Mouse (Mus musculus): ENCODE measurements at regions not wholly inside any gene's neighbourhood (a gene's known extent, or its start where the extent isn't known, plus 50 kb on each side); places are given as distances from the start of the nearest gene placed in this dataset.

DNA sequence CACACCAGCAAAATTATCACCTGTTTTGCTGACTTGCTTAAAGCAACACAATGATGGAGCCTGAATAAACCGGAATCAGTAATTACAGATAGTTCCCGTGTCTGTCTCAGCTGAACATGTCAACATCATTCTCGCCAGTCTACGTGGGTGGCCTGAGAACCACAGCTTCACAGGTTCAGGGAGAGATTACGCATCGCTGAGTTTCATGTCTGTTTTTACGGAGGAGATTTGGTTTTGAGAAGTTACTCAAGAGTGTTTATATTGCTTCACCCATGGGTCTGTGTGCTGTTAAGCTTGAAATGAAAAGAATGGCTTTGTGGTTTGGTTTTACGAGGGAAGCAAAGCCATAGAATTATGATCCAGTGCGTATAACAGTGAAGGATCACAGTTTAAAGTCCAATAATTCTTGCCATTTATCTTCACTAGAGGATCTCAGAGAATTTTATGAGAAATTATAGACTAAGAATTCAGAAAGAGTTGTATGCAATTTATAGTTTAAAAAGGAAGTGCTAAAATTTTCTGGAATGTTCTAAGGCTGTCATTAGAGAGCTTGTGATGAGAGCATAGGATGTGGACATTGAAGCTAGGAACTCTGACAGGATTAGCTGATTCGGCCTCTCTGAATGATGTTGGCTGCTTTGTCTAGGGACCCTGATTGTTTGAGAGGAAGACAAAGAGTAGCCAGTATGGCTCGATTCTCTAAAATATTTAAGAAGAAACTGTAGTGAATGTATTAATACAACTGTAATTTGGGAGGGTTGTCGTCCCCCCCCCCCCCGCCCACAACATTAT, 119.4 kb upstream of the Nectin3 start:
- Histone ChIP-seq H3K36me3 (ENCODE audit: control insufficient read depth, insufficient read depth) (no peaks in the 10 kb centered on the region), H3K9me3 (replicated peaks; ENCODE audit: control insufficient read depth, low read length) (no peaks in the 10 kb centered on the region), H3K9ac (ENCODE audit: low read length) (no peak overlapping the region), H3K4me1 (ENCODE audit: control insufficient read depth, insufficient read depth, low read length) (no peaks in the 10 kb centered on the region), H3K27ac (ENCODE audit: low read length) (no peak overlapping the region), H3K27me3 (ENCODE audit: control insufficient read depth, insufficient read depth, low read length) (no peaks in the 10 kb centered on the region), H3K4me3 (ENCODE audit: low read length) (no peak overlapping the region), H3K4me2 (ENCODE audit: low read depth, low read length) (no peak overlapping the region)
- 65% methylated on average over 13 of the region's 13 CpGs for WGBS
- ATAC-seq (replicated peaks; ENCODE audit: extremely low read depth, insufficient read depth, low FRiP score): no peak

DNA sequence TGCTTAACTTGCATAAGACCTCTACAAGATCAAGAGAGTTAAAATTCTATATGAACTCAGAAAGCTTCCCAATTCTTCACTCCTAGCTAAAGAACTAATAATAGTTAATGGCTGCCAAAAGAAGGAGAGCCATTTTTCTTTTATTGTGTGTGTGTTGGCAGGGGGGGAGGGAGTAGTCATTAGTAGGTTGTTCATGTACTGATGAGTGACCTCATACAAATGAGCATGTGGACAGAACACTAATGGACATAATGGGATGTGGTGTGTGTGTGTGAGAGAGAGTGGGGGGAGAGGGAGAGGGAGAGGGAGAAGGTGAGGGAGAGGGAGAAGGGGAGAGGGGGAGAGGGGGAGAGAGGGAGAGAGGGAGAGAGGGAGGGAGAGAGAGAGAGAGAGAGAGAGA, 118.3 kb upstream of the Nectin3 start:
- no peaks in the 10 kb centered on the region for H3K36me3 ChIP-seq (ENCODE audit: control insufficient read depth, insufficient read depth)
- no peaks in the 10 kb centered on the region for H3K4me1 ChIP-seq (ENCODE audit: control insufficient read depth, insufficient read depth, low read length)
- no peak for ATAC-seq (replicated peaks; ENCODE audit: extremely low read depth, insufficient read depth, low FRiP score)
- H3K9ac ChIP-seq (ENCODE audit: low read length): no peak overlapping the region
- no peak overlapping the region for H3K27ac ChIP-seq (ENCODE audit: low read length)
- no peaks in the 10 kb centered on the region for H3K9me3 ChIP-seq (replicated peaks; ENCODE audit: control insufficient read depth, low read length)
- H3K4me2 ChIP-seq (ENCODE audit: low read depth, low read length): no peak overlapping the region
- no peaks in the 10 kb centered on the region for H3K27me3 ChIP-seq (ENCODE audit: control insufficient read depth, insufficient read depth, low read length)
- H3K4me3 ChIP-seq (ENCODE audit: low read length): no peak overlapping the region

DNA sequence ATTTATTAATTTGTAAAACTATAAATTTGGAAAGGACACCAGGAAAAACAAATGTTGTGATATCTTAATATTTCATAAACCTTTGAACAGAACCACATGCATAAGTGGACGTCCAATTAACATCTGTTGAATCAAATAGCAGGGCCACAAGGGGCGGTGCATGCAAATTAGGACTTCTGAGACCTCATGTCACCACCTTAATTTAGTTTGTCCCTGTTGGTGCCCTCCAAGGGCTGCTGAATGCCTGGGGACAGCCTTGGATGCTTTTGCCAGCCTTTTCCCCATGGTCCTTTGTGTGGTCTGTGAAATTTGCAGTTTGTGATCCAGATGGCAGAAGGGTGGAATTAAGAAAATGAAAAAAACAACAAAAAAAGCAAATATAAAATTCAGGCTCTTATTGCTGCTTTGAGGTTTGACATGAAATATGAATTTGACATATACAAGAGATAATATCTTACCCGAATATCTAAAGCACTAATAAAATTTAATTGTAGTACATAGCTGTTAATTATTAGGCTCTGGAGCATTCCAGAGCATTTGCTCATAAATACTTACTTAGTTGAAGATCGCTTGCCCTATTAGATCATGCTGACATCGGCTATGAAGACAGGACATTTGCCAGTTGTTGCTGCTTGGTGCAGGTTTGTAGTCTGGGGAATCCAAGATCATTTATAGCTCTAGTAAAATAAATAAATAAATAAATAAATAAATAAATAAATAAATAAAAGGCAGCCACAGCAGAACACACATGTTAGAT, 114.9 kb upstream of the Nectin3 start:
- Histone ChIP-seq H3K27ac (ENCODE audit: low read length) (no peak overlapping the region), H3K4me1 (ENCODE audit: control insufficient read depth, insufficient read depth, low read length) (no peaks in the 10 kb centered on the region), H3K4me3 (ENCODE audit: low read length) (no peak overlapping the region), H3K36me3 (ENCODE audit: control insufficient read depth, insufficient read depth) (no peaks in the 10 kb centered on the region), H3K9me3 (replicated peaks; ENCODE audit: control insufficient read depth, low read length) (no peaks in the 10 kb centered on the region), H3K9ac (ENCODE audit: low read length) (no peak overlapping the region), H3K27me3 (ENCODE audit: control insufficient read depth, insufficient read depth, low read length) (no peaks in the 10 kb centered on the region), H3K4me2 (ENCODE audit: low read depth, low read length) (no peak overlapping the region)
- whole genome bisulfite sequencing: 76% methylated on average over 5 of the region's 5 CpGs
- ATAC-seq (replicated peaks; ENCODE audit: extremely low read depth, insufficient read depth, low FRiP score): no peak

DNA sequence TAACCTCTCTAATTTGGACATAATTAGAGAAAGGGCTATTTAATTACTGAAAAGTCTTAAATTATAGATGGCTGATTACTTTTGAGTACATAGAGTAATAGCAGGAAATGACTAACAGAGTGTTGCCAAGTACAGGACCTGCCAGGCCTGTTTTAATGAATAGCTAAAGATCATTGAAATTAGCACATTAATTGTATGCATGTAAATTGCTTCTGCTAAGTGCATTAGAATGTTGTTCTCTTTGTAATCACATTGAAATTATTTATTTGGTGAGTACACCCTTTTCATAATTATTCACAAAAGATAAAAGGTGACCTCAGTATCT, 107.5 kb upstream of the Nectin3 start:
- Histone ChIP-seq H3K27me3 (ENCODE audit: control insufficient read depth, insufficient read depth, low read length) (no peaks in the 10 kb centered on the region), H3K27ac (ENCODE audit: low read length) (no peak overlapping the region), H3K4me2 (ENCODE audit: low read depth, low read length) (no peak overlapping the region), H3K9ac (ENCODE audit: low read length) (no peak overlapping the region), H3K4me1 (ENCODE audit: control insufficient read depth, insufficient read depth, low read length) (no peaks in the 10 kb centered on the region), H3K9me3 (replicated peaks; ENCODE audit: control insufficient read depth, low read length) (no peaks in the 10 kb centered on the region), H3K36me3 (ENCODE audit: control insufficient read depth, insufficient read depth) (no peaks in the 10 kb centered on the region), H3K4me3 (ENCODE audit: low read length) (no peak overlapping the region)
- no peak for ATAC-seq (replicated peaks; ENCODE audit: extremely low read depth, insufficient read depth, low FRiP score)

DNA sequence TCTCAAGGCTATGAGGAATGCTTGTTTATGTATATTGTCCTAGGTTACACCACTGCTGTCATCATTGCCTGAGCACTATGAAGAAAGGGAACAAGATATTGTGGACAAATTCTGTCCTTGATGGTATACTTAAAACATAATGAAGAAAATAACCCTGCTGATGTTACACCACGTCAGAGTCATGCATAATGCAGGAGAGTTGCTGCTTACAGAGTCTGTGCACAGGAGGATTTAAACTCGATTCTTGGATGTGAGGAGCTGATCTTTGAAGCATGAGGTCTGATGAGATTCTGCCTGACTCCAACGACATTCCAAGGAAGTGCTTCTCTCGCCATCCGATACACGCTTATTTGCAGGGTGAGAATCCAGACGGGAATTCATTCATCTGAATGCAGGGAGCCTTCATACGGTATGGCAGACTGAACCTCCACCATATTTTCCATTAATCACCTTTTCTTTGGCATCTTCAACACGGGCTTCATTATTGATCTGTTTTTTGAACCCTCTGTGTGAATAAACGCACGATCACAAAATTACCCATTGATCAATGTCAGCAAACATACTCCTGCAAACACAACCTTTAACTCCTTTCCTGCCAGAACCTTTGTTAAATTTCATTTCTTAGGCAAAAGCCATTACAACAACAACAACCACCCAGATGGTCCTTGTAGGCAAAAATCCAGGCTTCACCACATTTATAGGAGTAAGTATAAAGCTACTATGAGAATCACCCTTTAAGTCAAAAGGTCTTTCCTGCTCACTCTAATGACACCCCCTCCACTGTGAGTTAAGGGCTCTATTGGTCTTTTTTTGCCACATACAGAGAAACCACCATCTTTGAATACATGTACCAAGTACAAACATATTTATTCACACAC, 106.9 kb upstream of the Nectin3 start:
- Histone ChIP-seq H3K4me2 (ENCODE audit: low read depth, low read length) (no peak overlapping the region), H3K9ac (ENCODE audit: low read length) (no peak overlapping the region), H3K27me3 (ENCODE audit: control insufficient read depth, insufficient read depth, low read length) (no peaks in the 10 kb centered on the region), H3K4me1 (ENCODE audit: control insufficient read depth, insufficient read depth, low read length) (no peaks in the 10 kb centered on the region), H3K4me3 (ENCODE audit: low read length) (no peak overlapping the region), H3K9me3 (replicated peaks; ENCODE audit: control insufficient read depth, low read length) (no peaks in the 10 kb centered on the region), H3K36me3 (ENCODE audit: control insufficient read depth, insufficient read depth) (no peaks in the 10 kb centered on the region), H3K27ac (ENCODE audit: low read length) (no peak overlapping the region)
- no peak for ATAC-seq (replicated peaks; ENCODE audit: extremely low read depth, insufficient read depth, low FRiP score)
- WGBS: 68% methylated on average over 11 of the region's 11 CpGs

DNA sequence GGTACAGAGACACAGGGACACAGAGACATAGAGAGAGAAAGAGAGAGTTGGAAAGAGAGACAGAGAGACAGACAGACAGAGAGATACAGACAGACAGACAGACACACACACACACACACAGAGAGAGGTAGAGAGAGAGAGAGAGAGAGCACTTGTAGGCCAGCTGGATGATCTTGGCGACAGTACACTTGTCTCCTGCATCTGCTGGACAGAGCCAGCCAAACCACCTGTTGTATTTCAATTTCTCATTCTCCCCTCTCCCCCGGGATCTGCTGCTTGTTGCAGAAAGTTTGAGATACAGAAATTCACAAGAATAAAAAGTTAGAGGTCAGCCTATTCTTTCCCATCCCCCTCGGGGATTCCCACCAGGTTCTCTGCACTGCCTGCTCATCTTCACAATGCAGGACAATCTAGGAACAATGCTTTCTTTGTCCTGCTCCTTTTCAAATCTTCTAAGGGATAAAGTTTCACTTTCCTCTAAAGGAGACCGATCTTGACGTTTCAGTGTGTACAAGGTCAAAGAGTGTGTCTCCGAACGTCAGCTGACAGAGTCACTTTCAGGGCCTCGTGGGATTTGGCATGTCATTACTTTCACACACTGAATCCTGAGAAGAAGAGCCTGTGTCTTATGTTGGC, 94.4 kb upstream of the Nectin3 start:
- ATAC-seq (replicated peaks; ENCODE audit: extremely low read depth, insufficient read depth, low FRiP score): no peak; the same call in 1 of the 2 replicates
- Histone ChIP-seq H3K4me3 (ENCODE audit: low read length) (no peak overlapping the region), H3K9ac (ENCODE audit: low read length) (no peak overlapping the region), H3K36me3 (ENCODE audit: control insufficient read depth, insufficient read depth) (no peaks in the 10 kb centered on the region), H3K27me3 (ENCODE audit: control insufficient read depth, insufficient read depth, low read length) (no peaks in the 10 kb centered on the region), H3K4me2 (ENCODE audit: low read depth, low read length) (no peak overlapping the region), H3K27ac (ENCODE audit: low read length) (no peak overlapping the region), H3K4me1 (ENCODE audit: control insufficient read depth, insufficient read depth, low read length) (no peaks in the 10 kb centered on the region), H3K9me3 (replicated peaks; ENCODE audit: control insufficient read depth, low read length) (no peaks in the 10 kb centered on the region)
- WGBS: 31% methylated on average over 8 of the region's 8 CpGs

DNA sequence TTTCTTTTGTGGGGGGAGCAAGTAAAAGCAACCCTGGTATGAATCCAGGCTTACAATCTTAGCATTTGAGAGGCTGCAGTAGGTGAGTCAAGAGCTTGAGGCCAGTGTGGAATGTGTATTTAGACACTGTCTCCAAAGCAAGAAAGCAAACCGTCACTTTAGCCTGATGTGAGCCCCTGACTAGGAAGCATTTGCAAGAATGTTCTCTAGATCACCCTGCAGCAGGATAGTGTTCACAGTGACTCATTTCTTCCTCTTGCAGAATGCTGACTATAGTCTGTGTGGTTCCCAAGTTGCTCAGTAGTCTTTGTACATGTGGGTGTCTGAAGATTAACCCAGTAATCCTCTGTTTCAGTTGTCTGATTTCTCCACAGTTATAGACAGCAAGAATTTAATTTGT, 88.7 kb upstream of the Nectin3 start:
- H3K4me2 ChIP-seq (ENCODE audit: low read depth, low read length): no peak overlapping the region
- peaks cover 3% of the 10 kb centered on the region; the same call in 1 of the 2 replicates for H3K4me1 ChIP-seq (ENCODE audit: control insufficient read depth, insufficient read depth, low read length)
- no peaks in the 10 kb centered on the region for H3K36me3 ChIP-seq (ENCODE audit: control insufficient read depth, insufficient read depth)
- no peak overlapping the region for H3K4me3 ChIP-seq (ENCODE audit: low read length)
- H3K27me3 ChIP-seq (ENCODE audit: control insufficient read depth, insufficient read depth, low read length): no peaks in the 10 kb centered on the region
- no peaks in the 10 kb centered on the region for H3K9me3 ChIP-seq (replicated peaks; ENCODE audit: control insufficient read depth, low read length)
- no peak overlapping the region for H3K27ac ChIP-seq (ENCODE audit: low read length)
- H3K9ac ChIP-seq (ENCODE audit: low read length): no peak overlapping the region
- no peak for ATAC-seq (replicated peaks; ENCODE audit: extremely low read depth, insufficient read depth, low FRiP score)
- WGBS: 16% methylated on average over 1 of the region's 1 CpGs

DNA sequence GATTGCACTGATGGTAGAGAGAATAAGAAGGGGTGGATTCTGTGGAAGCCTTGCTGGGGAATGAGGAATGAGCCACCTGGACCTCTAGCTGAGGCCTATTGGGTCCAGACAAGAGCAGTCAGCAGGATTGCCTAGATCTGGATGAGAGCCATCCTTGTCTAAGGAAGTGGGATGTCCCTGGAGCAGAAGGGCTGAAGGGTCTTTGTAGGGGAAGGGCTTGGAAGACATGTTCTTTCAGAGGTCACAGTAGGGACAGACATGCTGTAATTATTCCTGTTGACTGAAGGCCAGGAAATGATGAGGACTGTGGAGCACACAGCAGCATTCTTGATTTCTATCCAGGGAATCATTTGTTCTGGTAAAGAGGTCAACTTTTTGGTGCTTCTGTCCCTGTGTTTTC, 86.2 kb upstream of the Nectin3 start:
- Histone ChIP-seq H3K9me3 (replicated peaks; ENCODE audit: control insufficient read depth, low read length) (no peaks in the 10 kb centered on the region), H3K9ac (ENCODE audit: low read length) (no peak overlapping the region), H3K4me2 (ENCODE audit: low read depth, low read length) (no peak overlapping the region), H3K27me3 (ENCODE audit: control insufficient read depth, insufficient read depth, low read length) (no peaks in the 10 kb centered on the region), H3K4me1 (ENCODE audit: control insufficient read depth, insufficient read depth, low read length) (peaks cover 6% of the 10 kb centered on the region), H3K36me3 (ENCODE audit: control insufficient read depth, insufficient read depth) (no peaks in the 10 kb centered on the region), H3K27ac (ENCODE audit: low read length) (no peak overlapping the region), H3K4me3 (ENCODE audit: low read length) (no peak overlapping the region)
- ATAC-seq (replicated peaks; ENCODE audit: extremely low read depth, insufficient read depth, low FRiP score): no peak

All from heart, embryonic 16.5 days (tissue).